Mouse (Mus musculus): ENCODE measurements around the gene Hmgb4. TPM values are rescaled to one million over a fixed set of nuclear protein-coding genes. Genes with fewer than 3 reads are reported as not detected.

The Hmgb4 gene
- polyA plus RNA-seq (2012; rRNA removed): not detected in 2 replicates

DNA sequence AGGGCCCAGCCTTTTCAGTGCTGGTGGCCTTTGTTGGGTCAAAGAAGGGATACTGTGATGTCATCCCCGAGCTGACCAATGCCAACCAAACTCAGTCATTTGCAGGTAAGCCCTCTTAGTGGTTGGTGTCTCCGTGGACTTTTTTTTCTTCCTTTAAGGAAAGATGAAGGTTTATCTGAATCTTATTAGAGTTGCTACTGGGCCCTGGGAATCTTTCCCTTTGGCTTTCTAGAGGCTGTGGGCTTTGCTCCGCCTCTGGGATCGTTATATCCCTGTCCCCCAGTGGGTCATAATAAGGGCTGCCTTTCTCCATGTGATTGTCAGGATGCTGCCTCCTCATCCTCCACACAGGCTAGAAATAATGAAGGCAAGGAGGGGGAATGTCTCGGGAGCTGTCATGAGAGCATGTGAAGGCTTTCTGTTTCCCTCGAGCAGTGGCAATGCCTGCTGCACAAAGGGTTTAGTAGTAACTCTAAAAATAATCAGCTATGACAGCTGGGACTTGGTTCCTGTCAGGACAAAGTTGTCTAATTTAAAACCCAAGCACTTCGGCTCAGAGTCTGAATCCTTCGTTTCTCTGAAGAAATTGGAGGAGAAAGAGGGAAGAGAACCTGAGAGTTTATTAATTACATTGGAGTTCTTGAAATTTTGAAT, at the start of gene Hmgb4:
TSS of gene Hmgb4 (minus strand) at position 51 of the 654 bp plus-strand sequence.
- no peak for DNase-seq (ENCODE audit: low spot score)

DNA sequence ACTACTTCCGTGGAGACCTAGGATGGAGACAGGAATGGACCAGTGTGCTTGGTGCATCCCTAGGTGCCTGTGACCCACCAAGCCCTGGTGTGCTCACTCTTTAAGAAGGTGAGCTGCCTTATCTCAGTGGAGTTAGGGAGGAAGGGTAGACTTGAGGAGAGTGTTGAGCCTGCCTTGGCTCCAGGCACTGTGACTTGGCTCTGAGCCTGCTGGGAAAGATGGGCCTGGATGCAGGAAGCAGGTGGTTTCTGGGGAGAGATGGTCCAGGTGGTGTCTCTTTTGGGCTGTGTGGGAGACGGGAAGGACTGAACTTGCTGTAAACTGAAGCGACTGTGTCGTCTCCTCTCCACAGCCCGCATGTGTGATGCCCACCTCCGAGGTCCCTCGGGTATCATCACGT, 45.3 kb upstream of the Hmgb4 start:
- DNase-seq (ENCODE audit: low spot score): no peak

DNA sequence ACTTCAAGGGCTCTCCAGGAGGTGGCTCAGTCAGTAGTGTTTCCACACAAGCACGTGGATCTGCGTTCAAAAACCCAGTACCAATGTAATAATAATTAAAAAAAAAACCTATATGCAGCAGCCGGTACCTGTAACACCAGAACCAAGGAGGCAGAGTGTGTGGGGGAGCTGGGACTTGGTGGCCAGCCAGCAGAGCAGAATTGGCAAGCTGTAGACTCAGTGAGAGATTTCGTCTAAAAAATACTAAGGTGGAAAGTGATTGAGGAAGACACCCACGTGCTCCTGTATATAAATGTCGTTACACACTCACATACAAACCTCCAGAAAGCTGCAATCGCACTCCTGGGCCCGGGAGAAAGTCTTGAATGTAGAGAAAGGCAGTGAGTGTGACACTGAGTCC, 43.3 kb upstream of the Hmgb4 start:
- no peak for DNase-seq (ENCODE audit: low spot score)

DNA sequence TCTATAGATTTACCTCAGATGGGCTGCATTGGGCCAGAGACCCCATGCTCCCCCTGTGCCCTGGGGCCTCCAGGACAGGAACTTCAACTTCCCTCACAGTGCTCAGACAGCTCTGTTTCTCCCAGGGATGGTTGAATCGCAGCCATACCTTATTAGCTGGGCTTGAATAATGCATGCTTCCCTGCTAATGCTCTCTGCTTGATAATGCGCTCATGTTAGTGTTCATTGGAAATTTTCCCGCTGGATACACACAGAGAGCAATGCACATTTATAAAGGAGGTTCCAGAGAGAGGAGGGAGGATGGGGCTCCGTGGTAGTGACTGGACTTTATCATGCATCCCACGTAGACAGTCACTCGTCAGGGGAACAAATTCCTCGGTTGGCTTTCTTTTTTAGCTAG, 27.3 kb upstream of the Hmgb4 start:
- DNase-seq (ENCODE audit: low spot score): no peak

DNA sequence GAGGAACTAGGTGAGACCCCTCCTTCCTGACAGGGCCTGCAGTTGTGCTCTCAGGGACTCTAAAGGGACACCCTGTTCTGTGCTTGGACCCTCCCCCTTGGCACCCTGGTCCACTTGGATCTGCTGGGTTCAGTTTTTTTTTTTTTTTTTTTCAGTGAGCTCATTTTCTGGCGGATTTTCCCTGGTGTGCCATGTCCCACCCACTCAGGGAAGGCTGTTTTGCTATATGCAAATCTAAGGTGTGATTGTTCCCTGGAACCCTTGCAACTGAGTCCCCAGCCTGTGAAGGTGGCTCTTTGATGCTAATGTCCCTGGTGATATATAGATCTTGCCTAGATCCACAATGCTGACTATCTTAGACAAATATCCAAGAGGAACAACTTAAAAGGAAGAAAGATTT, 24.3 kb upstream of the Hmgb4 start:
- no peak for DNase-seq (ENCODE audit: low spot score)

DNA sequence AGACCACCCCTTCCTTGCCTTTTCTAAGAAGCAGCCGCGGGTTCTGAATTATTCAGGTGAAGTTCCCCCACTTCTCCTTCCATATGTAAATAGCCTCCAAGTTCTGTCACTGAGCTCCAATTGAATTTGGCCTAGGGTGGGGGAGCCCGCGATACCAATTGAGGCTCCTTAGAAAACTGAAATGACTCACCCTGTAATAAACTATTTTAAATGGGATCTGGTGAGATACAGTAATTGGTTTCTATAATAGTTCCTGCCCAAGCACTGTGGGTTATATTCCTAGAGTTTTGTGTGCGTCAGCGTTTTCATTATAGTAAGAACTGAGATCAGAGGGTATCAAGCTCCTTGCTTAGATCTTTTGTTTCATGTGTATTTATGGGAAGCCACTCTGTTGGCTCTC, 14.8 kb upstream of the Hmgb4 start:
- no peak for DNase-seq (ENCODE audit: low spot score)

DNA sequence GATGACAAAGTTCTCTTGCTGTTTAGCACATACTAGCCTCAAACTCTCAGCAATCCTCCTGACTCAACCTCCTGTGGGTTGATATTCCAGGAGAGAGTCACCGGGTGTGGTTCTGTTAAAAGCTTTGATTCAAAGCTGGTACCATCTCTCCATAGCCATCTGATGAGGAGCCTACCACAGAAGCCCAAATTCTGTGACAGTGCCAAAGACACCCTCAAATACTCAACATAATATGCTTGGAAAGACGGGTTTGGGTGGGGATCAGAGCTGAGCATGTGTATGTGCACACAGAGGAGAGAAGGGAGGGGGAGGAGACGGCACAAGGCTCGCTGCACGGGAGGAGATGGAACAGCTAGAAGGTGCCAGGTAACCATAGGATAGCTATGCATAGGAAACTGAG, 14.4 kb upstream of the Hmgb4 start:
- DNase-seq (ENCODE audit: low spot score): no peak

DNA sequence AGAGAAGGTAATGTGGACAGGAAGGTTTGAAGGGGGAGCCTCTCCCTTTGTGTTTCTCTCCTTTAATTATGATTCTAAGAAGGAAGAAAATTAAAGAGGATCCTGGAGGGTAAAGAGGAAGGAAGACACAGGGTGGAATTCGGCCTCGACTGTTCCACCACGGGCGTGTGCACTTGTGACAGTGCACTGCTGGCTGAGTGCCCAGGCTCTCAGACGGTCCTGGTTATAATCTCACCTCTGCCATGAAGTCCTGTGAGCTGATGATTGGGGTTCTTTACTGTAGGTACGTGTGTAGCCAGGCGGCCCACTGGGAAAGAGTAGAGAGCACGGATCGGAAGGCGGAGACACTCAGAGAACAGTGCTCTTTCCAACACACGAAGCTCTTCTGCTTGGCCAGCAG, 12.4 kb upstream of the Hmgb4 start:
- DNase-seq (ENCODE audit: low spot score): no peak

DNA sequence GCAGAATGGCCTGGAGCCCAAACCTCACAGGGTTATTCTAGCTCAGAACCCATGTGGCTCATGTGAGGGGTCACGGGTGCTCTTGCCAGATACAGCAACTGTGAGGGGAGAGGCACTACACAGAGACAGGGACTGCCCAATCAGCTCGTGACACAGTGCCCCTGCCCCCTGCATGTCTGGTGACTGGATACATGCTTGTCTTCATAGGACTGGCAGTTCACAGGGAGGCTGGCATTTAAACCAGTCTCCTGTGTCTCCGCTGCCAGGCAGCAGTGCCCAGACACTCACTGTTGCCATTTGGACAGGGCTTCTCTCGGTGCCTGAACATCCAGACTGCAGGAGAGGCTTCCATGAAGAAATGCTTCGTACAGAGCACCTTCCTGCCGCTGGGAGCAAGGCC, 11.7 kb upstream of the Hmgb4 start:
- no peak for DNase-seq (ENCODE audit: low spot score)

DNA sequence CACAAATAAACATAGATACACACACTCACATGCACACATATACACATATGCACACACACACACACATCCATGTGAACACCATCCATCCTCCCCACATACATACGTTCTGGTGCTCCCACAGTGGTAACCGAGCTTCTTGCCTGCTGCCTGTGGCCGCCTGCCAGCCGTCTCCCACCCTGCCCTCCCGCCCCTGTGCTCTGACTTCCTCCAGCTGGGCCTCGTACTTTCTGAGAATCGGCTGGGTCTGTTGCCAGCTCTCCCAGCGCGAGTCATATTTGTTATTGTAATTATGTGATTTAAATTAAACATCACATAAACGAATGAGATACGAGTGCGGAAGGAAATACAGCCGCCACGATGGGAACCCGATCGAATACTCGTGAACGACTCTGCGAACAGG, 10.2 kb upstream of the Hmgb4 start:
- no peak for DNase-seq (ENCODE audit: low spot score)

DNA sequence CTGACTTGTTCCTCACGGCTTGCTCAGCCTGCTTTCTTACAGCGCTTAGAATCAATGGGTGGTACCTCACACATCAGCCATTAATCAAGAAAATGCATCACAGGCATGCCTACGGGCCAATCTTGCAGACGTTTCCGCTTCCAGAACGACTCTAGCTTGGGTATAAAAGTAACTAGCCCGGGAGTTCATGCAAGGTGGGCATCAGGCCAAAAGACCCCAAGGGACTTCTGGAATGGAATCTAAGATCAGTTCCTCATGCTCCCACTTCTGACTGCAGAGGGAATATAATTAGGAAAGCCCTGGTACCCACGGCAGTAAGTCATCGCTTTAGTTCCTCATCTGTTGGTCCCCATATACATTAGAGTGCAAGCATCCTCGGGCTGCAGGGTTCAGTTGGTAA, 9.4 kb upstream of the Hmgb4 start:
- no peak for DNase-seq (ENCODE audit: low spot score)

DNA sequence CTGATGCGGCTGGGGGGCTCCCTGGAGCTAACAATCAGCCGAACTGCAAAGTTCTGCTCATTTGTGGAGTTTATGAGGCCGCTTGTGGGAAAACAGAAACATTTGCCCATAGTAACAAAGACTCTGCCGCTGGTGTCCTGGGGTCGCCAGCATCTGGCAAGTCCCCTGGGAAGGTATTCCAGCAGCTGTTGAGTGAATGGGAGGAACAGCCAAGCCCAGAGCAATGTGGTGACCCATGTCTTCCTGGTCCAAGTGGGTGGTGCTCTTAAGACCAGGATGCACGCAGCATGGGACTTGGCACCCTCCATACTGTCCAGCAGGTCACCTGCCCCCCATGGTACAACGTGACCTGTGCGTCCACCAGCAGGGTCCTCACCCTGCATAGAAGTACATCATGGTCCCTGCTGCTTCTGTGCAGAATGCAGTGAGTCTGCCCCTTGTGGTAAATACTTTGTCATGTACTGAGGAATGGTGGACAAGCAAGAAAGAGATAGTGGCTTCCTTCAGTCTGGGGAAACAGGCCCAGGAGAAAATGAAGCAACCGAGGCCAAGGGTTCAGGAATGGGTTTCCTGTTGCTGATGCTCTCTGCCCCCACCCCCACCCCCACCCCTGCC, 8.6 kb upstream of the Hmgb4 start:
- DNase-seq (ENCODE audit: low spot score): no peak

DNA sequence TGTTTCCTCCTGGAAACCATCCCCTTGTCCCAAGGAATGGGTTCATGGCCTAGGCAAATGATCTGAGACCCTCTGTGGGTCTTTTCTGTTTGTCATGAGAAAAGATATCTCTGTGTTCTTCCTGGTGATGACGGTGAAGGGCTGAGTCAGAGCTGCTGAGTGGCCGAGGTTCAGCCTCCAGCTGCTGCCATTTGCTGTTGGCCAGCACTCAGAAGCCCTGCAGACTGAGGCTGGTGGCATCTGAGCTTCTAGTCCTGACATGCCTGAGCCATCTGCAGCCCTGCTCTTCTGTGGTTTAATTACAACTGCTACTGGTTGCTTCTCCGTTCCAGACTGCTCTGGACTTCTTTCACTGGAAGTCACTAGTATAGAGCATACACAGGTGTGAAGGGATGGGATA, 4.6 kb upstream of the Hmgb4 start:
- DNase-seq (ENCODE audit: low spot score): no peak

DNA sequence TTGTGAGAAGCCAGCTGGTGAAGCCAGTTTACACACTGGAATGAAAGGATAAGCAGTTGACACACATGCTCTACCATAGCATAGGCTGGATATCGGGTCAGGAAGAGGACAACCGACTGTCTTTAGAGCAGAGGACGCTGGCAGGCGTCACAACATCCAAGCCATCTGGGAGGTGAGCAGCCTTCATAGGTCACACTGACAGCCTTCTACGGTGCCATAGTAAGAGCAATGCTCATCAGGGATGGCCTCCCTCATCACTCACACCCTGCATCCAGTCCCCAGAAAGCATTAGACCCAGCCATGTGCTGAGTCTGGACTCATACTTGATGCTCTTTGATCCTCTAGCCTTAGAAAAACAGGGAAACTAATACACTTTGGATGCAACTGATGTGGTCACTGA, 3.7 kb upstream of the Hmgb4 start:
- no peak for DNase-seq (ENCODE audit: low spot score)

DNA sequence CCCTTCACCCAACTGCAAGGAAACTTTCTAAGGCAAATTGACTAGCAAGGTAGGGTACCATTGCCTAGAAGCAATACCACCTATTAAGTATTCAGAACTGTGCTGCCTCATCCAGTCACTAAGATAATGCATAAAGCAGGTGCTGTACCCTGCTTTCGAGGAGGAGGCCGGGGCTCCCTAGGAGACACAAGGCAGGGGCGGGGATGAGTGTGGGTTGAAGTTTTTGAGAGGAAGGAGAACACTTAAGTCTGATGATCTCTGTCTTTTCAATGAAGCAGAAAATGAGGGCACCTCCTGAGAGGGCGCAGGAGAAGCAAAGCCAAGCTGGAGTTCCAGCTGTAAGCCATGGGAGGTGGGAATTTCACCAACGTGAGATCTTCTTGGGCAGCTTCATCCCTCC, 1.5 kb downstream of the Hmgb4 start:
- DNase-seq (ENCODE audit: low spot score): no peak

DNA sequence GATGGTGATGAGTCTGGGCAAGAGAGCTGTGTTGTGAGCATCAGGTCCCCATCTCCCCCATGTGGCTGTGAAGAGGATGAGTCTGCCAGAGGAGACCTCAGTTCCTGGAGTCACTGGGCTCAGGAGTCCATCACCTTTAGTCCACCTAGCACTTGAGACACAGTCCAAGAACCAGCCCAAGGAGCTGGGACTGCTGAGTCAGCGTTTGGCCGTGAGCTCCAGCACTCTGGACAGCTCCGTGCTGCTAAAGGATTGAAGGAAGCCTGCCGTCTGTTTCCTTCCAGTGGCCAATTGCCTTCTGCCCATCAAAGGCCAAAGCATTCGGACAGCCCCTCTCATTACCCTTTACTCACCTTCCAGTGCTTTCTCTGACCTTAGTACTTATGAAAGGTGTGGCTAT, 12.1 kb downstream of the Hmgb4 start:
- DNase-seq (ENCODE audit: low spot score): no peak

DNA sequence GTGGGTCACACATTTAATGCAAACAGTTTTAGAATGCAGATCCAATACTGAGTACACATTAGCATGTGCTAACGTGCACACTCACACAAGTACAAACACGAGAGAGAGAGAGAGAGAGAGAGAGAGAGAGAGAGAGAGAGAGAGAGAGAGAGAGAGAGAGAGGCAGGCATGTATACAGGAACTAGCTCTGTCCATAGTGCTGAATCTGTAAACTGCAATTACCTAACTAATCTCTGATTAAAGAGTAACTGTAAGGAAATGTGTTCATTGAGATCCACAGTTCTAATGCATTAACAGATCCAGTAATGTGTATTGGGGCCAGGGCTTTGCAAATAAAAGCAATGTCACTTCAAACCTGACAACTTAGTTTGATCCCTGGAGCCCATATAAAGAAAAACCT, 15.6 kb downstream of the Hmgb4 start:
- DNase-seq (ENCODE audit: low spot score): no peak

DNA sequence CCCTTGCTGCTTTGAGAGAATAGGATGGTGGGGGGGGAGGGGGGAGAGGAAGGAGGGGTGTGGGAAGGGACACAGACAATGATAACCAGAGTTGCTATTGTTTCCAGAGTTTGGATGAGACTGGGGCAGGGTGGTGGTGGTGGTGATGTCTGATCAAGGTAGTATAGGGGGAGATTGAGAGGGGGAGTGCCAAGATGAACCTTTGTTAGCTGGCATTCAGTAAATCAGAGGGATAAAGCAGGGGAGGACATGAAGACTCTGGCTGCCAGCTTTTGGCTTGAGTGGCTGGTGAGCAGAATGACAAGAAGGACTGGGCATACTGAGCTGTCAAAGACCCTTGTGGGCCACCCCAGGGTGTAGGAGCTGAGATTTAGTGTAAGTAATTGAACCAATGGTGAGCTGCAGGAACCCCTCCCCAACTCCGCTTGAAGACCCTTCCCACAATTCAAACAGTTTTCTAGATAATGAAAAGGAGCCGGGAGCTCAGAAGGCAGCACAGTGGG, 18.9 kb downstream of the Hmgb4 start:
- no peak for DNase-seq (ENCODE audit: low spot score)

DNA sequence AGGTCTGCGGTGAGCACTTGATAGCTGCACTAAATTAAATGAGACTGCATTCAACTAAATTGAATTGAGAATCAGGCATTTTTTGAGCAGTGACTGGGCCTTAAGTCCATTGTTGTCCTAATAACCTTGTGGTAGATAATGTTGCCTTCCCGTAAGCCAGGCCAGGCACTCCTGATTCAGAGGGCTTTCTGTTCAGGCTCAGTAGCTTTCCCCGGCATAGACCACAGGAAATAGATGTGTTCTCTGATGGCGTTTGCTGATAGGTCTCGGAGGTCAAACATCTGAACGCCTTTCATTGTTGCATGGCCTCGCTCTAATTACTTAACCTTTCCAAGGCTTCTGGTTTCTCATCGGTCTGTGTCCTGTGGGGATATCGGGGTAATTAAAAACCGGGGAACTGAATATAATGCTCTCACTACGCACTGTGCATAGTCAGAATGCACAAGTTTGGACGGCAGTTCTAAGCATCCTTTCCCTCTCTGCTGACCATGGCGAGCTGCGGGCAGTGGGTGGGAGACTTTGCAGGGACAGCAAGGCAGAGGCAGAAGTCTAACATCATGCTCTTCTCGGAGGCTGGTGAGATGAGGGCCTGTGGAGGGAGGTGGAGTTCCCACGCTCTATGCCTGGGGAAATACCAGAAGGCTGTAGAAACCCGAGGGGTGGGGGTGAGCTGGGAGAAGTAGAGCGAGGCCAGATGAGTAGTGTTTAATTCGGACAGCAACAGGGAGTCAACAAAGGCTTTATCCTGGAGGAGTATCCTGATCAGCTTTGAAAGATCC, 19.5 kb downstream of the Hmgb4 start:
- DNase-seq (ENCODE audit: low spot score): no peak

DNA sequence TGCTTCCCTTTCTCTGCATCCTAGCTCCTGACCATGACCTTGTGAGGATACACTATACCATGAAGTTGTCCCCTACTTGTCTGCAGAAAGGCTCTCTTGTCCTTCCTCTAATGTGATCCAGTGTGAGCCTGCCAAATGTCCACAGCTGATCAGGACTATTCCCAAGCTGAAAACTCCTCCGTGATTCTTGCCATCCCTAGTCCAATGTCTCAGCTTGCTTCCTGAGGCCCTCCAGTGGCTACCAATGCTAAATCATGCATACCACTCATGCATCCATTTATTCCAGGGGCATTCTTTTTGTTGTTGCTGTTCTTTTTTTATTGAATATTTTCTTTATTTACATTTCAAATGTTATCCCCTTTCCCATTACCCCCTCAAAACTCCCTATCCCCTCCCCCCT, 21.6 kb downstream of the Hmgb4 start:
- no peak for DNase-seq (ENCODE audit: low spot score)

DNA sequence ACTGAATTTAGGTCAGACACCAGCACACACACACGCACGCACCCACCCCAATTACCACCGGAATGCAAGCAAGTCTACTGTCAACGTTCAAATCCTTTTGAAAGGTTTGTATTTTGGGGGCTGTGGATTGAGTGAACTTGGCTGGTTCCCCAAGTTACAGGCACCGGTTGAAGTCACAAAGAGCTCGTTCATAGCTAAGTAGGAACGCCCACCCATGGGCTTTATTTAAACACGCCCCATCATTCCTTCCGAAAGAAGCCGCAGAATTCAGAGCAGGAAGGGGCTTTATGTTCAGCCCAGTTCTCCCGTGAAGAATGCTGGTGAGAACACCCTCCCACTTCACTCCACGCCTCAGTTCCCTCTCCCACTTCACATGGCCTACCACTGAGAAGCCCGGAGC, 27.3 kb downstream of the Hmgb4 start:
- no peak for DNase-seq (ENCODE audit: low spot score)

DNA sequence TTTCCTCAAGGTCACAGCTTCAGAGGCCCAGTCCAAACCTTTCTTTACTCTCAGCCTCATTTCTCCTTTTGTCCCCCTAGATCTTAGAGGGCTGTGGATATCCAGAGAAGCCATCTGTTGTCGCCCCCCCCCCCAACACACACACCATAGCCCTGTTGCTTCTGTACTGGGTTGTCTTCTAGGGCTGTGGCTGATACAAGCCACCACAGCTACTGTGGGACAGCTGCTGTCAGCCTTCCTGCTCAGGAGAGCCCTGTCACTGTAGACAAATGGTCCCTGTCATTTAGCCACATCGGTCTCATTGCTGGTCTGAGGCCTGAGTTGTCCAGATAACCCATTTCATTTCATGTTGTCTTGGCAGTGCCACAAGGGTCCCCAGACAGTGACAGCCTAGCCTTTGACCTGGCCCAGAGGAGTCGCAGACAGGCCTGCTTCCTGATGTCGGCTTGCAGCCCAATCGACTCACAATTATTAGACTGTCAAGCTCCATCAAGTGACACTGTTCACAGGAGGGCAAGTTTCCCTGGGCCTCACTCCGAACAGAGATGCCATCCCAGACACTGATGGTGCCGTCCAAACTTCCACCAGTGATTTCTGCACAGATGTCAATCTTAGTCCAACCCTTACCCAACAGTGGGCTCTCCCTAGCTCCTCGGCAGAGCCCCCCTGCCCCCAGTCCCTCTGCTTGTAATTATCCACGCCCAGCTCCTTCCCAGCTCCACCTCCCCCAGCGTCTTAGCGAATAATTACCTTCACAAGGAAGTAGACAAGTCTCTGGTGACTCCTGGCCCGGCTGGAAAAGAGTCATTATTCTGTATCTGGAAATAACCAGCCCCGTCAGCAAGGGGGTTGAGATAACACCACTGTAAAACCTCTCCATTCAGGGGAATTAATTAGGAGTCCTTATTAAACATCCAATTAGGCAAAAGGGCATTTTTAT, 33.1 kb downstream of the Hmgb4 start:
- no peak for DNase-seq (ENCODE audit: low spot score)

All from urinary bladder, adult 2 months (tissue).